8 mouse cellular contexts compared by ENCODE assay signal in genomic region chr3:82877258-82877657, GRCm38 (mm10). TPM values are rescaled to one million over a fixed set of nuclear protein-coding genes. Genes with fewer than 3 reads are reported as not detected.
DNase-seq lines count a peak whose midpoint lies in the region; ATAC-seq lines count a peak whose summit lies in the region.

No protein-coding gene starts in this region.

- DNase-seq in adrenal gland, postnatal 10 days: peak; percentile 33
- DNase-seq in adrenal gland, adult 8-10 months: no peak
- peak; percentile 32 for DNase-seq in layer of hippocampus, adult 11-12 months (ENCODE audit: low spot score)
- no peak for DNase-seq in layer of hippocampus, postnatal 25 days (ENCODE audit: extremely low spot score in 1 of 2, low spot score in 1 of 2)
- peak; percentile 34 for DNase-seq in NIH3T3 (ENCODE audit: low read depth)
- DNase-seq in retina, embryonic 14.5 days (ENCODE audit: low spot score): peak; percentile 83

- peak; percentile 62 to 67; a peak in 3 of 4 replicates for ATAC-seq in hematopoietic stem cell, adult 5-6 weeks (replicated peaks in 1 of 2; ENCODE audit: insufficient read depth in 1 of 2, low FRiP score in 2 of 2, low TSS enrichment in 1 of 2, low read depth in 1 of 2, poor library complexity in 2 of 2, severe bottlenecking in 2 of 2)
- ATAC-seq in erythroblast, adult 5-6 weeks (replicated peaks; ENCODE audit: low FRiP score, poor library complexity, severe bottlenecking): no peak

RNA-seq across cellular contexts. Expression of gene Rbm46, which starts 1.0 kb away (rescaled TPM):
- total RNA-seq in adrenal gland, postnatal 10 days (2021): 1 to 10 TPM; 1.1 to 1.2 TPM
- under 1 TPM; 0.17 to 0.43 (median 0.28) TPM for total RNA-seq in adrenal gland, adult 8-10 months (2022)
- under 1 TPM; 0.71 to 0.77 TPM for total RNA-seq in layer of hippocampus, postnatal 25 days (2021)
- 0.63 TPM in 1 of 2 replicates, not detected in the other for total RNA-seq in hematopoietic stem cell, adult 5-6 weeks (2017)
- total RNA-seq in erythroblast, adult 5-6 weeks (2015; ENCODE audit: low replicate concordance): not detected in 2 replicates
- not detected in 2 replicates for total RNA-seq in erythroblast, adult 5-6 weeks (2017; ENCODE audit: low replicate concordance)

RNA-seq across cellular contexts. Expression of gene Lrat, which starts 26.5 kb away (rescaled TPM):
- 1 to 10 TPM; 1.1 to 1.4 TPM for total RNA-seq in adrenal gland, postnatal 10 days (2021)
- under 1 TPM in 2 of 4 experiments, not detected in 2; 0.03 to 0.11 TPM for total RNA-seq in adrenal gland, adult 8-10 months (2022)
- total RNA-seq in layer of hippocampus, postnatal 25 days (2021): not detected
- total RNA-seq in hematopoietic stem cell, adult 5-6 weeks (2017): not detected in 2 replicates
- not detected in 2 replicates for total RNA-seq in erythroblast, adult 5-6 weeks (2015; ENCODE audit: low replicate concordance)
- total RNA-seq in erythroblast, adult 5-6 weeks (2017; ENCODE audit: low replicate concordance): not detected in 2 replicates

Comparison
In these comparisons a context has a peak if more than half of its experiments do, and no peak if none do; other contexts are left out.
1. DNase-seq: peak in adrenal gland, postnatal 10 days (single experiment), layer of hippocampus, adult 11-12 months (single experiment), NIH3T3 (single experiment) and retina, embryonic 14.5 days (single experiment); none in adrenal gland, adult 8-10 months (single experiment) and layer of hippocampus, postnatal 25 days (0 of 2).